Mouse (Mus musculus) activated CD4-positive, CD25-positive, alpha-beta regulatory T cell, adult 4 months (primary cell): ENCODE data around the gene Hrk. TPM values are rescaled to one million over a fixed set of nuclear protein-coding genes. Genes with fewer than 3 reads are reported as not detected.

ENCODE experiments used
- ATAC-seq: one replicate; pipeline ENCODE4 v1.8.0; 2017
- polyA plus RNA-seq, 2 experiments: library from polyadenylated mRNA; unstranded; fragments of 100-300 nt; shearing (Covaris generic); gene quantifications; one replicate each; pipeline ENCODE4 v1.2.1; 2017

Gene Hrk
- polyA plus RNA-seq, 2 experiments from 2014 or later, result 0.08 TPM; not detected in 1

DNA sequence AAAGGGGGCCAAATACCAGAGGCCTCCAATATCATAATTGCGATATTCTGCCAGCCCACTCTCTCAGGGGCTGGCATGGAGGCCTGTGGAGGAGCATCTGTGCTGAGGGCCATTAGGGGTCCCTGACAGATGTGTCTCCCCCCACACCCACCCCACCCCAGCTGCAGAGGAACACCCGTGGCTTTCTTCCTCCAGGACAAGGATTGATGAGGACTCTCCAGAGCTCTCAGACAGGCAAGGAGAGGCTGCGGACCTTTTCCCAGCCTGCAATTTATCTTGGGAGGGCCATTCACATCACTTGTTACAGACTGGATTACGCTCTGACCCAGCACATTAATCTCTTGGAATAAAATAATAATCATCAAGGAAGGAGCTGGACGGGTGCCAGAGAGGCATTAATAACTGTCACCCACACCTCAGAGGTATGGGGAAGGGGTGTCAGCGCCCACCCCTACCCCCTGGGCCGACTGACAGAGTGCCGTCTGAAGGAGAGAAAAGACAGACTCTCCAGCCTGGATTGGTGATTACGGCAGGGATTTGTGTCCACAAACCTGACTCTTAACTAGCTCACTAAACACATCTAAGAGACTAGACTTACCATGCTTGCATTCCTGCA, 58.8 kb downstream of the Hrk start:
- no peak for ATAC-seq

DNA sequence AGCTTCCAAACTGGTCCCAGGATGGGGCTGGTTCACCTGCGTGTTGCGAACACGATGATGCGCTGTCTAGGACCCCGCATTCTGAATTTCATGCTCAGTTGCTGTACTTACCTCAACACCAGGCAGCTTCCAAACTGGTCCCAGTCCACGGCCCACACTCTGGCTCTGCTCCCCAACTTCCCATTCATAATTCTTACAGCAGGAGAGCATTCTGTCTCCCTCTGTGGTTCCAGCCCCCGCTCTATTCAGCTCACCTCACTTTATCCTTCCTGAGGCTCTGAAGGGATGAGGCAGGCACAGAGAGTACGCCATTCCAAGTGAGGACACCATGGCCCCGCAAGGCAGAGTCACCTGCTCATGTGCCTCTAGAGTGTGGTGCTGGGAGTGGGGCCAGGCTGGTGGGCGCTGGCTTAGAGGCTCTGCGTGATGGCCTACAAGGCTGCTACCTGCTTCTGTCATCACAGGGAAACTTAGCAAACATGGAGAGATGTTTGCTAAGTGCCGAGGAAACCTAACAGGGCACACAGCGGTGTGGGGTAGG, 65.7 kb downstream of the Hrk start:
- ATAC-seq, result no peak

GRCm38 (mm10) chr5:118236891-118237290, 72.4 kb downstream of the Hrk start:
- ATAC-seq, result no peak

Other genes starting within 250 kb of the Hrk start
- 10 to 100 TPM in 1 of 2 experiments, 1 to 10 TPM in 1; 9.8 to 12.0 TPM for gene Fbxo21, start 187.9 kb upstream of the Hrk start, polyA plus RNA-seq
- 1 to 10 TPM; 6.5 to 7.7 TPM for gene Tesc, start 136.9 kb upstream of the Hrk start, polyA plus RNA-seq
- 1 to 10 TPM; 3.1 to 3.6 TPM for gene Fbxw8, start 9.2 kb upstream of the Hrk start, polyA plus RNA-seq
- under 1 TPM in 1 of 2 experiments, not detected in 1; 0.26 TPM for gene Rnft2, start 80.5 kb downstream of the Hrk start, polyA plus RNA-seq
- 1 to 10 TPM; 2.5 to 3.5 TPM for gene 2410131K14Rik, start 80.6 kb downstream of the Hrk start, polyA plus RNA-seq